Mouse (Mus musculus) stomach, postnatal 0 days (tissue): Measurements from ENCODE around the gene Mep1a. TPM values are rescaled to one million over a fixed set of nuclear protein-coding genes. Genes with fewer than 3 reads are reported as not detected.
"Not testable (repeated sequence)": the region's sequence is repeated elsewhere in the genome, so short reads cannot be mapped to it uniquely, and the experiment has no call there.

Source experiments
- ATAC-seq: fragments of 200-750 bp; cut with Nextera tagmentation; 2 replicates; pipeline ENCODE4 v1.8.0; 2017; ENCODE audit not compliant: low FRiP score, low TSS enrichment
- DNase-seq: peaks from one replicate; pipeline ENCODE4 v3.0.0-alpha.2; 2016; ENCODE audit warnings: low spot score
- H3K27ac ChIP-seq: fragments of 300-500 bp; sonication (generic); replicated peaks from 2 replicates; pipeline ENCODE4 v1.5.1; 2014; ENCODE audit warnings: mild to moderate bottlenecking, control low read depth
- H3K27me3 ChIP-seq: fragments of 300-500 bp; sonication (generic); 2 replicates; pipeline ENCODE4 v1.6.1; 2014; ENCODE audit warnings: low read length; ENCODE audit not compliant: control insufficient read depth, insufficient read depth
- H3K36me3 ChIP-seq: fragments of 300-500 bp; sonication (generic); 2 replicates; pipeline ENCODE4 v1.6.1; 2014; ENCODE audit warnings: low read length, mixed read lengths; ENCODE audit not compliant: control insufficient read depth, insufficient read depth
- H3K4me1 ChIP-seq: fragments of 300-500 bp; sonication (generic); replicated peaks from 2 replicates; pipeline ENCODE4 v1.6.1; 2014; ENCODE audit warnings: antibody characterized with exemption; ENCODE audit not compliant: control insufficient read depth, insufficient read depth
- H3K4me2 ChIP-seq: fragments of 300-500 bp; sonication (generic); replicated peaks from 2 replicates; pipeline ENCODE4 v1.6.1; 2014; ENCODE audit warnings: low read depth, mild to moderate bottlenecking, control low read depth, moderate library complexity
- H3K4me3 ChIP-seq: fragments of 300-500 bp; sonication (generic); 2 replicates; pipeline ENCODE4 v1.5.1; 2014; ENCODE audit warnings: low read depth, low read length, control low read depth
- H3K9ac ChIP-seq: fragments of 300-500 bp; sonication (generic); 2 replicates; pipeline ENCODE4 v1.6.1; 2014; ENCODE audit warnings: mild to moderate bottlenecking, low read length, control low read depth, mixed read lengths
- H3K9me3 ChIP-seq: fragments of 300-500 bp; sonication (generic); 2 replicates; pipeline ENCODE4 v1.6.1; 2016; ENCODE audit warnings: low read length; ENCODE audit not compliant: control insufficient read depth
- CTCF ChIP-seq: IDR thresholded peaks from 2 replicates; pipeline ENCODE4 v1.5.1; 2016; ENCODE audit warnings: antibody characterized with exemption, low read depth, mild to moderate bottlenecking, moderate library complexity
- EP300 ChIP-seq: optimal IDR thresholded peaks from 2 replicates; pipeline ENCODE3; 2016; ENCODE audit warnings: antibody characterized with exemption
- WGBS: fragments of 180-500 bp; shearing (Covaris S2); extraction: QIAGEN DNeasy Blood & Tissue Kit; methylation state at CpG from one replicate; pipeline ENCODE4 v1.1.7; 2014; 5-methylcytosine and 5-hydroxymethylcytosine counted together
- polyA plus RNA-seq: library from polyadenylated mRNA; unstranded; fragments of >200 nt; fragmentation: Nextera tagmentation; extraction: Ambion mirVana; gene quantifications from 2 replicates; pipeline ENCODE4 v1.2.1, GENCODE M21; 2015

Gene Mep1a
- 0.04 and 0.34 TPM in 2 replicates for polyA plus RNA-seq

DNA sequence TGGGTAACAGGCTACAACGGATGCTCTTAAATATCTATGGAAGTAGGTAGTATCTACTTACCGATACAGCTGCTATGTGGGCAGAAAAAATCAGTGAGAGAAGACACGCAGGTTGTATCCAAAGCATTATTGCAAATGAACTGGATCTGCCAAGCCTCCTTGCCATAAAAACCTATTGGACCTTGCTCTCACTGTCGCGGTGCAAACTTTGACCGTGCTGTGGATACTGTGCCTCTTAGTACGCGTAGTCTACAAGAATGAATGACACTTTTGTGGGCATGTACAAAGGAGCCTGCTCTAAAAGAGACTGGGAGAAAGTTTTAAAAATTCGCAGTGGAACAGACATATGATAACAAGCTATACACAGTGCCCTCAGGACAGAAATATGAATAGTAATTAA is at the start of gene Mep1a:
Mep1a (minus strand) TSS at position 221 of the 400 bp plus-strand sequence.
- Histone ChIP-seq H3K4me1 (no peaks in the 10 kb centered on the region), H3K9me3 (no peaks in the 10 kb centered on the region), H3K4me2 (no peak within 1 kb of the TSS), H3K27ac (no peak within 1 kb of the TSS), H3K4me3 (no peak within 1 kb of the TSS), H3K27me3 (no peaks in the 10 kb centered on the region), H3K36me3 (no peaks in the 10 kb centered on the region), H3K9ac (no peak within 1 kb of the TSS)
- TF ChIP-seq EP300: no peak
- no peak for TF ChIP-seq CTCF
- no peak for DNase-seq
- no peak for ATAC-seq
- WGBS: 87% methylated on average over 9 of the region's 9 CpGs

DNA sequence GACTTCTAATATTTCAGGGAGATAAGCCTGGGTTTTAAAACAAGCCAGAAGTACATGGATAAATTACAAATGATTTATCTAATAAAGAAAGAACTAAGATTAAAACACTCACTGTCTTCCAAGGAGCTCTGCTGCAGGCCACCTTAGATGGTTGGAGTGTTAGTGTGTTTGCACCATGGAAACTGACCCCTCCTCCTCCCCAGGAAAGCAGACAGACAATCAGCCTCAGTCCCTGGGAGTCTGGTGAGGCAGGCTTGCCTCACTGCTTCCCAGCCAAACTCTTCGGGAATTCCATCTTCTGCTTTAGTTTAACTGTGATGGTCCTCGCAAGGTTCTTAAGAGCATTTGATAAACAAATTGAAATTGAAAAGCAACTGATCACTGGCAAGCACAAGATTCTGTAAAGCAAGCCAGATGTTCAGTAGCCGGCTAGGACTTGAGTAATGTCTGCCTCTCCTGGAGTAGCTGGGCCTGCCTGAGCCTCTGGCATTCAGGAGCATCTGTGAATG is 48.6 kb upstream of the Mep1a start:
- no peak for TF ChIP-seq EP300
- TF ChIP-seq CTCF: no peak

DNA sequence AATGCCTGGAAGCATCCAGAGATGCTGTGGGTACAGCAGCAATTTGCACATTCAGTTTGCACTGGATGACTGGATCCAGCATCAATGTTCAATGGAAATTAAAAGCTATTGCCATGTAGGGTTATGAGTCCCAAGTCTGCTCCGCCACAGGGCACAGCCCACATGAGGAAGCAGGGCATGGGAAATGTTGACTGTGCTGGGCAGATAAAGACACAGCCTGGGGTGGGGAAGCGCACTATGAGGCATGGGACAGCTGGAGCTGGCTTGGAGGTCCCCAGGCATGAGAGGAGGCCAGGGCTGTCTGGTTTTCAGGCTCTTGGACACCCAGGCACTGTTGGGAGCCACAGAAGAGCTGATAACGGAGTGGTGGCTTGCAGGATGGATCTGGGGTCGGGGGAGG is 41.4 kb upstream of the Mep1a start:
- ATAC-seq: no peak
- no peak overlapping the region for H3K4me2 ChIP-seq
- H3K9ac ChIP-seq: no peak overlapping the region
- H3K27me3 ChIP-seq: no peaks in the 10 kb centered on the region
- H3K27ac ChIP-seq: no peak overlapping the region
- H3K4me1 ChIP-seq: no peaks in the 10 kb centered on the region
- no peaks in the 10 kb centered on the region for H3K9me3 ChIP-seq
- no peaks in the 10 kb centered on the region for H3K36me3 ChIP-seq
- 71% methylated on average over 4 of the region's 4 CpGs for WGBS
- TF ChIP-seq EP300: no peak
- TF ChIP-seq CTCF: no peak
- H3K4me3 ChIP-seq: no peak overlapping the region
- DNase-seq: no peak

More for the DNA sequence above, 48.6 kb upstream of the Mep1a start:
- Histone ChIP-seq H3K27ac (no peak overlapping the region), H3K9me3 (no peaks in the 10 kb centered on the region), H3K4me2 (no peak overlapping the region), H3K4me1 (no peaks in the 10 kb centered on the region), H3K36me3 (no peaks in the 10 kb centered on the region), H3K4me3 (no peak overlapping the region), H3K27me3 (no peaks in the 10 kb centered on the region), H3K9ac (no peak overlapping the region)
- ATAC-seq (no peak), DNase-seq (no peak)
- WGBS: 34% methylated on average over 3 of the region's 3 CpGs

DNA sequence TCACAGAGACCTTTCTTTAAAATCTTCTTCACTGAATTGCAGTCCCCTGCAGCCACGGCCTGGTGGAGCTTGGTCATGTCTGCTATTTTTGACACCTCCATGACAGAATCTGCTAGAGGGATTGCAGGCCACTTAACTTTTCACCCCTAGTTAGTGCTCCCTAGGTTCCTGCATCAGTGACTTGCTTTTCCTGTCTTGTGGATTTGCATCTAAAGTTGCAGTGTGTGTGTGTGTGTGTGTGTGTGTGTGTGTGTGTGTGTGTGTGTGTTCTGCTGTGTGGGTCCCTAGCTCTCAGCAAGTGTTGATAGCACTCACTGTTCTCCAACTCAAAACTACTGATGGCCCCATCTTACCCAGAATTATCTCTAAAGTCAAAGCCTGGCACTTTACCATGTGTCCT is 40.9 kb upstream of the Mep1a start, which contains the start of gene Ankrd66:
Ankrd66 (minus strand) TSS at position 101 of the 400 bp plus-strand sequence.
- H3K27me3 ChIP-seq: no peaks in the 10 kb centered on the region
- H3K4me1 ChIP-seq: no peaks in the 10 kb centered on the region
- H3K36me3 ChIP-seq: no peaks in the 10 kb centered on the region
- H3K4me2 ChIP-seq: no peak within 1 kb of the TSS
- H3K4me3 ChIP-seq: no peak within 1 kb of the TSS
- no peak within 1 kb of the TSS for H3K27ac ChIP-seq
- ATAC-seq: no peak
- no peak within 1 kb of the TSS for H3K9ac ChIP-seq
- H3K9me3 ChIP-seq: no peaks in the 10 kb centered on the region
- no peak for DNase-seq
- no peak for TF ChIP-seq CTCF
- TF ChIP-seq EP300: no peak
- WGBS: 48% methylated on average over 1 of the region's 1 CpGs

DNA sequence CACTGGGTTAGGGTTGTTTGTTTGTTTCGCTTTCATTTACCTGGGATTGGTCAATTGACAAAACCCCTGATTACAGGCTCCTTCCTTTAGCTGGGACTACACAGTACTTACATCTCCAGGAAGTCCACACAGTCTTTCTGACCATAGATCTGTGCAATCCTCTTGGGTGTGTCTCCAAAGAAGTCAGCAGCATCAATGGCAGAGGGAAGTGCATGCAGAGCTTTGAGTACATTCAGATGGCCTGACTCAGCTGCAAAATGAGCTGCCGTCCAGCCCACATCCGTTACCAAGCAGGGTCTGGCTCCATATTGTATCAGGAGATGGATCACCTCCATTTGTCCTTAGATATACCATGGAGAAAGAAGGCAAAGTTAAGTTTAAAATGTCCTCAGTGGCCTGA is 36.2 kb upstream of the Mep1a start:
- no peak for TF ChIP-seq CTCF
- TF ChIP-seq EP300: no peak
- Histone ChIP-seq H3K36me3 (no peaks in the 10 kb centered on the region), H3K9me3 (no peaks in the 10 kb centered on the region), H3K27ac (no peak overlapping the region), H3K4me1 (no peaks in the 10 kb centered on the region), H3K9ac (no peak overlapping the region), H3K4me2 (no peak overlapping the region), H3K27me3 (no peaks in the 10 kb centered on the region), H3K4me3 (no peak overlapping the region)
- ATAC-seq: no peak
- WGBS: 73% methylated on average over 3 of the region's 3 CpGs
- DNase-seq: no peak

DNA sequence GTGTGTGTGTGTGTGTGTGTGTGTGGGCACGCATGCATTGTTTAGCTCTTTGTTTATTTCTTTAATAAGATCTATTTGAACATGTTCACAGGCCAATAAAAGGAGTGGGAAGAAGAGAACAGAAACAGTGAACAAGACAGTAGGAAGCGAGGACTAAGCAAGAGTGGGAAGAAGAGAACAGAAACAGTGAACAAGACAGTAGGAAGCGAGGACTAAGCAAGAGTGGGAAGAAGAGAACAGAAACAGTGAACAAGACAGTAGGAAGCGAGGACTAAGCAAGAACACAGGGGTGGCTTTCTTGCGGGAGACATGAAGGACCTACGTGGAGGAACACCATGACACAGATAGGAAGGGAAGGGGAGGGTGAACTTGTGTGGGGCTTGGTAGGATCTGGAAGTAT is 34.2 kb upstream of the Mep1a start:
- DNase-seq, H3K27ac ChIP-seq, H3K9ac ChIP-seq, H3K4me3 ChIP-seq, H3K9me3 ChIP-seq, H3K27me3 ChIP-seq, H3K4me1 ChIP-seq, ATAC-seq, H3K36me3 ChIP-seq, H3K4me2 ChIP-seq: not testable (repeated sequence)
- WGBS: 86% methylated on average over 6 of the region's 6 CpGs
